Mouse (Mus musculus) lung, adult 2 months (tissue): ENCODE measurements around the gene 9430097D07Rik. TPM values are rescaled to one million over a fixed set of nuclear protein-coding genes. Genes with fewer than 3 reads are reported as not detected.

Source experiments
- DNase-seq: peaks from one replicate; pipeline ENCODE4 v3.0.0; 2022
- H3K4me1 ChIP-seq: fragments of 200-500 bp; 2 replicates; pipeline ENCODE4 v1.6.1; 2011; ENCODE audit warnings: low read length; ENCODE audit not compliant: control insufficient read depth, insufficient read depth
- H3K4me3 ChIP-seq: fragments of 200-500 bp; replicated peaks from 2 replicates; pipeline ENCODE3; 2011; ENCODE audit warnings: low read depth, mild to moderate bottlenecking, control low read depth, low read length; ENCODE audit errors: extremely low read depth
- CTCF ChIP-seq: fragments of 200-500 bp; IDR thresholded peaks from 2 replicates; pipeline ENCODE4 v1.5.1; 2011; ENCODE audit warnings: mild to moderate bottlenecking, low read length, control low read depth; ENCODE audit not compliant: insufficient read depth
- POLR2A ChIP-seq: fragments of 200-500 bp; IDR thresholded peaks from 2 replicates; pipeline ENCODE4 v1.6.1; 2011; ENCODE audit warnings: low read depth, mild to moderate bottlenecking, control low read depth, low read length, borderline replicate concordance; ENCODE audit errors: extremely low read depth
- WGBS: fragments of 180-500 bp; shearing (Covaris S2); methylation state at CpG from one replicate; pipeline ENCODE4 v1.1.7; 2018; 5-methylcytosine and 5-hydroxymethylcytosine counted together
- polyA plus RNA-seq: library from polyadenylated mRNA; depleted of rRNA; stranded (reverse); fragments of >200 nt; gene quantifications from 2 replicates; pipeline ENCODE4 v1.2.3, GENCODE M21; 2012; rRNA removed

The 9430097D07Rik gene
- polyA plus RNA-seq, 1 experiment: not detected

GRCm38 (mm10) chr2:32530479-32530878, 45.0 kb downstream of the 9430097D07Rik start:
- no peak for TF ChIP-seq POLR2A
- TF ChIP-seq CTCF: no peak
- DNase-seq: no peak
- Histone ChIP-seq H3K4me3 (no peak overlapping the region), H3K4me1 (no peaks in the 10 kb centered on the region)
- WGBS: 64% methylated on average over 2 of the region's 2 CpGs

GRCm38 (mm10) chr2:32528326-32528725, 47.2 kb downstream of the 9430097D07Rik start:
- H3K4me3 ChIP-seq: no peak overlapping the region
- WGBS: 80% methylated on average over 1 of the region's 1 CpGs
- DNase-seq: no peak

GRCm38 (mm10) chr2:32527468-32527966, 48.0 kb downstream of the 9430097D07Rik start:
- WGBS: 84% methylated on average over 14 of the region's 14 CpGs
- H3K4me3 ChIP-seq: no peak overlapping the region
- TF ChIP-seq POLR2A: no peak
- TF ChIP-seq CTCF: no peak
- H3K4me1 ChIP-seq: no peaks in the 10 kb centered on the region
- DNase-seq: no peak

More at GRCm38 (mm10) chr2:32528326-32528725, 47.2 kb downstream of the 9430097D07Rik start:
- H3K4me1 ChIP-seq: no peaks in the 10 kb centered on the region
- TF ChIP-seq CTCF (no peak), POLR2A (no peak)

GRCm38 (mm10) chr2:32525816-32526215, 49.7 kb downstream of the 9430097D07Rik start:
- no peak overlapping the region for H3K4me3 ChIP-seq
- H3K4me1 ChIP-seq: no peaks in the 10 kb centered on the region
- TF ChIP-seq CTCF (no peak), POLR2A (no peak)
- 89% methylated on average over 12 of the region's 12 CpGs for WGBS
- no peak for DNase-seq

DNA sequence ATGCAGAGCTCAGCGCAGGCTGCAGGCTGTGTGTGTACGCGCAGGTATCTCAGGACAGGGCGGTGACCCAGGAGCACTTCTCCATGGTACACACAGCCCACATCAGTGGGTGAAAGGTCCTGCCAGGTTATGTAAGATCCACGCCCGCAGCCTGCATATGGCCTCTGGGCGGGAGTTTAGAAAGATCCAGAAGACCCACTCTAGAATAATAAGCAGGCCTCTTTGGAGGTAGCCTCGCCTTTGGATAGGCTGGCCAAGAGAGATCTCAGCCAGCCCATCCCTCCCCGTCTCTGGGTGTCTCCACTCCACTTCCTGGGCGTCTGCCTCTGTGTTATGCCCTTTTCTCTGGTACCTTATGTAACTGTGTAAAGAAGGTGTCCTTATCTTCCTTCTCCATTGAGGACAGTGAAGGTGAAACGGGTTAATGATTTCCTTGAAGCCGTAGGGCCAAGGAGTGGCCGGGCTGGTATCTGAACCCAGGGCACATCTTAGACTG, 50.9 kb downstream of the 9430097D07Rik start:
- Histone ChIP-seq H3K4me1 (no peaks in the 10 kb centered on the region), H3K4me3 (no peak overlapping the region)
- no peak for DNase-seq
- TF ChIP-seq POLR2A: no peak
- no peak for TF ChIP-seq CTCF
- WGBS: 66% methylated on average over 13 of the region's 13 CpGs

Other genes with a start within 250 kb of the 9430097D07Rik start
- 237 and 245 TPM in 2 replicates for gene Ciz1, start 223.4 kb downstream of the 9430097D07Rik start, polyA plus RNA-seq
- 44.0 and 60.3 TPM in 2 replicates for gene Dnm1, start 222.3 kb downstream of the 9430097D07Rik start, polyA plus RNA-seq
- gene 1110008P14Rik, start 193.7 kb downstream of the 9430097D07Rik start, polyA plus RNA-seq: 170 and 173 TPM in 2 replicates
- gene Lcn2, start 187.4 kb downstream of the 9430097D07Rik start, polyA plus RNA-seq: 193 and 242 TPM in 2 replicates
- gene Ptges2, start 179.8 kb downstream of the 9430097D07Rik start, polyA plus RNA-seq: 14.7 and 23.8 TPM in 2 replicates
- 5.1 and 5.5 TPM in 2 replicates for gene Naif1, start 125.2 kb downstream of the 9430097D07Rik start, polyA plus RNA-seq
- gene Slc25a25, start 124.2 kb downstream of the 9430097D07Rik start, polyA plus RNA-seq: 19.9 and 21.9 TPM in 2 replicates
- gene Fam102a, start 40.4 kb downstream of the 9430097D07Rik start, polyA plus RNA-seq: 23.7 and 24.0 TPM in 2 replicates
- gene Dpm2, start 4.8 kb downstream of the 9430097D07Rik start, polyA plus RNA-seq: 116 and 118 TPM in 2 replicates
- 0.12 and 0.55 TPM in 2 replicates for gene Pip5kl1, start 887 bp downstream of the 9430097D07Rik start, polyA plus RNA-seq
- 39.5 and 40.4 TPM in 2 replicates for gene St6galnac4, start 11.4 kb upstream of the 9430097D07Rik start, polyA plus RNA-seq
- 59.0 and 59.8 TPM in 2 replicates for gene St6galnac6, start 24.0 kb upstream of the 9430097D07Rik start, polyA plus RNA-seq
- gene Ak1, start 46.1 kb upstream of the 9430097D07Rik start, polyA plus RNA-seq: 27.6 and 65.9 TPM in 2 replicates
- gene Eng, start 70.9 kb upstream of the 9430097D07Rik start, polyA plus RNA-seq: 713 and 858 TPM in 2 replicates
- 42.1 and 42.3 TPM in 2 replicates for gene Fpgs, start 128.5 kb upstream of the 9430097D07Rik start, polyA plus RNA-seq
- gene Cdk9, start 137.4 kb upstream of the 9430097D07Rik start, polyA plus RNA-seq: 103 and 137 TPM in 2 replicates
- gene Sh2d3c, start 145.4 kb upstream of the 9430097D07Rik start, polyA plus RNA-seq: 167 and 260 TPM in 2 replicates
- 0.18 and 0.41 TPM in 2 replicates for gene 6330409D20Rik, start 165.3 kb upstream of the 9430097D07Rik start, polyA plus RNA-seq
- gene Tor2a, start 181.6 kb upstream of the 9430097D07Rik start, polyA plus RNA-seq: 65.3 and 67.8 TPM in 2 replicates
- 9.7 and 12.0 TPM in 2 replicates for gene Ttc16, start 199.9 kb upstream of the 9430097D07Rik start, polyA plus RNA-seq
- 5.6 and 10.7 TPM in 2 replicates for gene Ptrh1, start 200.1 kb upstream of the 9430097D07Rik start, polyA plus RNA-seq
- gene Cfap157, start 208.7 kb upstream of the 9430097D07Rik start, polyA plus RNA-seq: 2.1 and 2.4 TPM in 2 replicates